In the genomic region with DNA sequence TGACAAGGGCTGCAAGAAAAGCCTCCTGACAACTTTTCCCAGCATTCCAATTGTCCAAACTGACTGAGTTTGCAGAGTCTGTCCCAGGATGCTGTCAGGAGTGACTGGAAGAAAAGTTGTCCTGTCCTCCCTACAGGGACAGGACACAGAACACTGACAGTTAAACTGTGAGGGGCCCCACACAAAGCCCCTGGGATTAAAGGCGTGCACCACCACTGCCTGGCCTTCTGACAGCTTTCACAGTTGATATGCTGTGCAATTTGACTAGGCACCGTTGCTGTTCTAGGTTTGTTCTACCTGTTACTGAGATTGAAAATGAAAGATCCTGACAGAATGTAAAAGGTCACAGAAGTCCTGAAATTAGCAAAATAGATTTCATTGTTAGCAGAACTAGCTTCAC, we compare ENCODE assay signal across 16 mouse cellular contexts.
"Had no signal": no experiment of that assay in that cellular context is flagged by ENCODE, and none has a peak within 500 bp of the region (broad histone marks: within the 10 kb centered on the region; RNA-seq: fewer than 3 reads in every experiment).

No protein-coding gene starts in this region.

- H3K27me3 ChIP-seq: neural tube, embryonic 13.5 days; neural tube, embryonic 15.5 days; stomach, embryonic 15.5 days had no signal

- H3K9me3 ChIP-seq: neural tube, embryonic 13.5 days; neural tube, embryonic 15.5 days; stomach, embryonic 15.5 days had no signal

- H3K4me3 ChIP-seq: neural tube, embryonic 13.5 days; neural tube, embryonic 15.5 days; stomach, embryonic 15.5 days had no signal

- H3K4me2 ChIP-seq: neural tube, embryonic 13.5 days; neural tube, embryonic 15.5 days; stomach, embryonic 15.5 days had no signal

- H3K9ac ChIP-seq: neural tube, embryonic 13.5 days; neural tube, embryonic 15.5 days; stomach, embryonic 15.5 days had no signal

- H3K27ac ChIP-seq: neural tube, embryonic 13.5 days; neural tube, embryonic 15.5 days; stomach, embryonic 15.5 days; stomach, postnatal 0 days had no signal

- H3K36me3 ChIP-seq: neural tube, embryonic 13.5 days; neural tube, embryonic 15.5 days; stomach, embryonic 15.5 days had no signal

- DNase-seq: retina, postnatal 1 day; right cerebral cortex, adult 18-20 months; right cerebral cortex, postnatal 14 days; right cerebral cortex, postnatal 25 days; right cerebral cortex, postnatal 4 days; spleen, adult 18-20 months; thymus, adult 18-20 months; thymus, adult 2 months; thymus, postnatal 14 days; thymus, postnatal 25 days; thymus, postnatal 36 days; thymus, postnatal 4 days had no signal
